Mouse (Mus musculus) bone marrow macrophage, adult 2 months (primary cell): ENCODE results near the gene Dync1li2.

Source experiments
- CTCF ChIP-seq: IDR thresholded peaks from 2 replicates; pipeline ENCODE4 v1.5.1; 2012; ENCODE audit warnings: low read depth, mild to moderate bottlenecking, low read length, moderate library complexity
- POLR2A ChIP-seq: IDR thresholded peaks from 2 replicates; pipeline ENCODE4 v1.6.1; 2012; ENCODE audit warnings: mild to moderate bottlenecking, low read depth, low read length, borderline replicate concordance

GRCm38 (mm10) chr8:104375959-104376358, 66.9 kb downstream of the Dync1li2 start:
- TF ChIP-seq CTCF (no peak), POLR2A (no peak)
